Mouse (Mus musculus) MEL (cell line): ENCODE measurements around the gene E030025P04Rik. TPM values are rescaled to one million over a fixed set of nuclear protein-coding genes. Genes with fewer than 3 reads are reported as not detected.

Source experiments
- DNase-seq: peaks from one replicate; pipeline ENCODE4 v3.0.0; 2011; ENCODE audit warnings: low read depth, low spot score
- H3K27ac ChIP-seq: 2 replicates; pipeline ENCODE4 v1.5.1; 2012; ENCODE audit warnings: low read depth, mild to moderate bottlenecking, control low read depth, low read length, moderate library complexity; ENCODE audit not compliant: control insufficient read depth
- H3K27me3 ChIP-seq, 2 experiments: fragments of 150-350 bp in 1 of 2; sonication (generic) in 1 of 2; 2 replicates each; pipeline ENCODE4 v1.6.1; 2012; ENCODE audit warnings: low read length in 2 of 2, mild to moderate bottlenecking in 2 of 2, improper control_type of control experiment in 1 of 2, moderate library complexity in 1 of 2; ENCODE audit not compliant: insufficient read depth in 2 of 2, control insufficient read depth in 1 of 2
- H3K36me3 ChIP-seq, 2 experiments: 2 replicates each; pipeline ENCODE4 v1.6.1; 2012 to 2014; ENCODE audit warnings: low read length in 2 of 2, improper control_type of control experiment in 1 of 2, inconsistent platforms in 1 of 2, mild to moderate bottlenecking in 1 of 2; ENCODE audit not compliant: insufficient read depth in 2 of 2, control insufficient read depth in 1 of 2
- H3K4me1 ChIP-seq, 2 experiments: fragments of 150-350 bp in 1 of 2; sonication (generic) in 1 of 2; 2 replicates each; pipeline ENCODE4 v1.6.1; 2012; ENCODE audit warnings: low read length in 2 of 2, improper control_type of control experiment in 1 of 2, mild to moderate bottlenecking in 1 of 2; ENCODE audit not compliant: insufficient read depth in 2 of 2, control insufficient read depth in 1 of 2
- H3K4me3 ChIP-seq, 2 experiments: fragments of 150-350 bp in 1 of 2; sonication (generic) in 1 of 2; 2 replicates each; pipeline ENCODE4 v1.5.1; 2012; ENCODE audit warnings: low read depth in 2 of 2, low read length in 2 of 2, mild to moderate bottlenecking in 2 of 2, moderate library complexity in 2 of 2, control low read depth in 1 of 2, improper control_type of control experiment in 1 of 2; ENCODE audit not compliant: control insufficient read depth in 1 of 2, insufficient read depth in 1 of 2
- H3K79me2 ChIP-seq: 2 replicates; pipeline ENCODE4 v1.6.1; 2012; ENCODE audit warnings: mild to moderate bottlenecking, low read length, moderate library complexity; ENCODE audit not compliant: control insufficient read depth, poor library complexity, insufficient read depth
- H3K9ac ChIP-seq: 2 replicates; pipeline ENCODE4 v1.6.1; 2012; ENCODE audit warnings: low read depth, mild to moderate bottlenecking, control low read depth, low read length, moderate library complexity; ENCODE audit not compliant: control insufficient read depth, poor library complexity, severe bottlenecking
- H3K9me3 ChIP-seq: fragments of 150-350 bp; sonication (generic); replicated peaks from 2 replicates; pipeline ENCODE4 v1.6.1; 2012; ENCODE audit warnings: mild to moderate bottlenecking, low read length, improper control_type of control experiment, moderate library complexity; ENCODE audit not compliant: insufficient read depth
- CHD2 ChIP-seq: IDR thresholded peaks from 2 replicates; pipeline ENCODE4 v1.6.1; 2011; ENCODE audit warnings: low read length, improper control_type of control experiment
- CTCF ChIP-seq, 3 experiments: IDR thresholded peaks in 2 of 3; conservative IDR thresholded peaks in 1 of 3; 2 replicates each; pipeline ENCODE4 v1.5.1; 2011 to 2012; ENCODE audit warnings: low read length in 3 of 3, low read depth in 2 of 3, mild to moderate bottlenecking in 2 of 3, improper control_type of control experiment in 1 of 3, inconsistent platforms in 1 of 3, mixed read lengths in 1 of 3, moderate library complexity in 1 of 3; ENCODE audit not compliant: control insufficient read depth in 1 of 3, insufficient read depth in 1 of 3, poor library complexity in 1 of 3, severe bottlenecking in 1 of 3
- E2F4 ChIP-seq: IDR thresholded peaks from 2 replicates; pipeline ENCODE4 v1.6.1; 2011; ENCODE audit warnings: low read depth, low read length, improper control_type of control experiment, borderline replicate concordance
- ELF1 ChIP-seq: IDR thresholded peaks from 2 replicates; pipeline ENCODE4 v1.6.1; 2014; ENCODE audit warnings: low read depth, mild to moderate bottlenecking, inconsistent platforms, low read length, improper control_type of control experiment, moderate library complexity
- EP300 ChIP-seq, 2 experiments: IDR thresholded peaks; 2 replicates each; pipeline ENCODE4 v1.6.1; 2011; ENCODE audit warnings: improper control_type of control experiment in 2 of 2, low read length in 2 of 2, low read depth in 1 of 2, mild to moderate bottlenecking in 1 of 2
- ETS1 ChIP-seq: IDR thresholded peaks from 2 replicates; pipeline ENCODE4 v1.6.1; 2012; ENCODE audit warnings: low read depth, mild to moderate bottlenecking, inconsistent platforms, low read length, improper control_type of control experiment, moderate library complexity
- GATA1 ChIP-seq: IDR thresholded peaks from 2 replicates; pipeline ENCODE4 v1.6.1; 2011; ENCODE audit warnings: low read depth, low read length, improper control_type of control experiment
- JUND ChIP-seq: IDR thresholded peaks from 2 replicates; pipeline ENCODE4 v1.6.1; 2011; ENCODE audit warnings: low read depth, mild to moderate bottlenecking, improper control_type of control experiment, low read length
- MAX ChIP-seq: IDR thresholded peaks from 2 replicates; pipeline ENCODE4 v1.6.1; 2011; ENCODE audit warnings: low read length, improper control_type of control experiment
- MAZ ChIP-seq: IDR thresholded peaks from 2 replicates; pipeline ENCODE4 v1.6.1; 2012; ENCODE audit warnings: low read depth, mild to moderate bottlenecking, inconsistent platforms, low read length, improper control_type of control experiment
- MYC ChIP-seq: IDR thresholded peaks from 2 replicates; pipeline ENCODE4 v1.6.1; 2011; ENCODE audit warnings: low read depth, mild to moderate bottlenecking, low read length, improper control_type of control experiment, moderate library complexity
- POLR2AphosphoS2 ChIP-seq: IDR thresholded peaks from 2 replicates; pipeline ENCODE4 v1.6.1; 2011; ENCODE audit warnings: low read length, improper control_type of control experiment
- RAD21 ChIP-seq: IDR thresholded peaks from 2 replicates; pipeline ENCODE4 v1.6.1; 2011; ENCODE audit warnings: mild to moderate bottlenecking, low read depth, low read length, improper control_type of control experiment
- RCOR1 ChIP-seq: IDR thresholded peaks from 2 replicates; pipeline ENCODE4 v1.6.1; 2012; ENCODE audit warnings: low read depth, mild to moderate bottlenecking, inconsistent platforms, low read length, improper control_type of control experiment
- SMC3 ChIP-seq: IDR thresholded peaks from 2 replicates; pipeline ENCODE4 v1.6.1; 2011; ENCODE audit warnings: low read depth, low read length, improper control_type of control experiment
- TAL1 ChIP-seq: IDR thresholded peaks from 2 replicates; pipeline ENCODE4 v1.6.1; 2012; ENCODE audit warnings: mild to moderate bottlenecking, inconsistent platforms, low read length, moderate library complexity, mixed read lengths
- TBP ChIP-seq: IDR thresholded peaks from 2 replicates; pipeline ENCODE4 v1.8.0; 2011; ENCODE audit warnings: low read depth, low read length, improper control_type of control experiment
- ZMIZ1 ChIP-seq: IDR thresholded peaks from 2 replicates; pipeline ENCODE4 v1.6.1; 2012; ENCODE audit warnings: low read depth, mild to moderate bottlenecking, inconsistent platforms, low read length, improper control_type of control experiment, moderate library complexity
- ZNF384 ChIP-seq: IDR thresholded peaks from 2 replicates; pipeline ENCODE4 v1.6.1; 2012; ENCODE audit warnings: low read depth, mild to moderate bottlenecking, inconsistent platforms, low read length, improper control_type of control experiment
- polyA plus RNA-seq, 2 experiments: library from polyadenylated mRNA; stranded (reverse) in 1 of 2; unstranded in 1 of 2; fragments of >175 nt in 1 of 2; fragments of >200 nt in 1 of 2; gene quantifications; 2 replicates each; pipeline versions ENCODE4 v1.2.1 to v1.2.4; 2012; ENCODE audit warnings: low replicate concordance in 2 of 2, low read depth in 1 of 2; ENCODE audit not compliant: insufficient read length in 2 of 2, insufficient read depth in 1 of 2, missing spikeins in 1 of 2
- total RNA-seq: library from RNA; depleted of rRNA; stranded (reverse); fragments of 300-350 nt; gene quantifications from 2 replicates; pipeline ENCODE4 v1.2.3, GENCODE M21; 2012

The E030025P04Rik gene
- total and polyA plus RNA-seq, 3 experiments, result not detected

GRCm38 (mm10) chr11:109102646-109103045 lies 41.5 kb downstream of the E030025P04Rik start:
- Histone ChIP-seq H3K27ac (no peak overlapping the region), H3K4me1 (no peaks in the 10 kb centered on the region), H3K27me3 (no peaks in the 10 kb centered on the region), H3K79me2 (no peaks in the 10 kb centered on the region), H3K4me3 (no peak overlapping the region), H3K9ac (no peak overlapping the region), H3K36me3 (no peaks in the 10 kb centered on the region), H3K9me3 (no peaks in the 10 kb centered on the region)
- DNase-seq, result no peak
- TF ChIP-seq CTCF (IDR thresholded peaks at IDR 0.05 in 2 of 3, conservative IDR thresholded peaks at IDR 0.05 in 1 of 3; ENCODE audit: control insufficient read depth in 1 of 3, insufficient read depth in 1 of 3, low read depth in 2 of 3, low read length in 3 of 3, poor library complexity in 1 of 3, severe bottlenecking in 1 of 3), result no peak
- no peak for TF ChIP-seq EP300 (IDR thresholded peaks at IDR 0.05; ENCODE audit: low read depth in 1 of 2, low read length in 2 of 2)
- no peak for TF ChIP-seq TBP
- TF ChIP-seq GATA1, result no peak
- no peak for TF ChIP-seq MYC

- Histone ChIP-seq H3K4me3 (no peak overlapping the region), H3K27ac (no peak overlapping the region), H3K9ac (no peak overlapping the region), H3K4me1 (no peaks in the 10 kb centered on the region), H3K36me3 (no peaks in the 10 kb centered on the region), H3K9me3 (no peaks in the 10 kb centered on the region), H3K27me3 (no peaks in the 10 kb centered on the region), H3K79me2 (no peaks in the 10 kb centered on the region)
- DNase-seq, result no peak
- no peak for TF ChIP-seq CHD2
- TF ChIP-seq POLR2AphosphoS2, result no peak
- TF ChIP-seq CTCF (IDR thresholded peaks at IDR 0.05 in 2 of 3, conservative IDR thresholded peaks at IDR 0.05 in 1 of 3; ENCODE audit: control insufficient read depth in 1 of 3, insufficient read depth in 1 of 3, low read depth in 2 of 3, low read length in 3 of 3, poor library complexity in 1 of 3, severe bottlenecking in 1 of 3), result no peak
- no peak for TF ChIP-seq E2F4
- no peak for TF ChIP-seq ZNF384
- TF ChIP-seq JUND, result no peak
- no peak for TF ChIP-seq RCOR1
- no peak for TF ChIP-seq SMC3
- no peak for TF ChIP-seq ELF1
- TF ChIP-seq ZMIZ1, result no peak
- TF ChIP-seq RAD21, result no peak
- no peak for TF ChIP-seq ETS1
- no peak for TF ChIP-seq TAL1
- no peak for TF ChIP-seq MAZ
- TF ChIP-seq MAX, result no peak
These were observed 43.9 kb downstream of the E030025P04Rik start for GRCm38 (mm10) chr11:109100266-109100665.
